Mouse (Mus musculus): ENCODE measurements around the gene Ifna6.
"Not testable (repeated sequence)": the region's sequence is repeated elsewhere in the genome, so short reads cannot be mapped to it uniquely, and the experiment has no call there.

Ifna6 gene

DNA sequence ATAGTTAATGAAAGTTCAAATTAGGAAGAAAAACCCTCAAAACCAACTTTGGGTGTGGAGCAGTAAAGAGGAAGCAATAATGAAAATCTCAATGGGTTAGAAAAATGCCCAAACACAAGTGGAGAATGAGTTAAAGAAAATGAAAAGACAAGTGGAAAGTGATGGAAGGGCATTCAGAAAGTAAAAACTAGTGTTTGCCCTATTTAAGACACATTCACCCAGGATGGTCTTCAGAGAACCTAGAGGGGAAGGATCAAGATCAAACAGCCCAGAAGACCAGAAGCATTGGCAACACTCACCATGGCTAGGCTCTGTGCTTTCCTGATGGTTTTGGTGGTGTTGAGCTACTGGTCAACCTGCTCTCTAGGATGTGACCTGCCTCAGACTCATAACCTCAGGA is at the start of gene Ifna6:
Gene Ifna6 (plus strand): TSS at position 301 of the 400 bp plus-strand sequence.
- DNase-seq (ENCODE audit: low spot score) = not testable (repeated sequence)

DNA sequence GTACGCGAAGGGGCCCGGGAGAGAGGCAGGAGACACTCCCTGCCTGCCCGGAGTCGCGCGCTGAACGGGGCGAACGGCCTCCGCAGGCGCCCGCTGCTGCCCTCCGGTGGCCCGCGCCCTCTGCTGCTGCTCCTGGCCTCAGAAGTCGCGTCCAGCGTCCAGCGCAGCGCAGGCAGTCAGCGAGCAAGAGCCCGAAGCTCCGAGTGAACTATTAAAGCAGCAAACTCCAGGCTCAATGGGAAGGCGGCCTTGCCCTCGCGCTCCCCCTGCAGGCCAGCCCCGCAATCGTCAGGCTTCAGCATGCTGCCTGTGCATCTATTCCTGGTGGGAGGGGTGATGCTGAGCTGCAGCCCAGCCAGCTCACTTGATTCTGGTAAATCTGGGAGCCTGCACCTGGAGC is 47.7 kb upstream of the Ifna6 start, which contains the start of gene Gm13272:
Gene Gm13272 (plus strand): TSS at position 301 of the 400 bp plus-strand sequence.
- not testable (repeated sequence) for DNase-seq (ENCODE audit: low spot score)

GRCm38 (mm10) chr4:88780320-88780719 is 46.9 kb upstream of the Ifna6 start:
- DNase-seq (ENCODE audit: low spot score) = not testable (repeated sequence)

DNA sequence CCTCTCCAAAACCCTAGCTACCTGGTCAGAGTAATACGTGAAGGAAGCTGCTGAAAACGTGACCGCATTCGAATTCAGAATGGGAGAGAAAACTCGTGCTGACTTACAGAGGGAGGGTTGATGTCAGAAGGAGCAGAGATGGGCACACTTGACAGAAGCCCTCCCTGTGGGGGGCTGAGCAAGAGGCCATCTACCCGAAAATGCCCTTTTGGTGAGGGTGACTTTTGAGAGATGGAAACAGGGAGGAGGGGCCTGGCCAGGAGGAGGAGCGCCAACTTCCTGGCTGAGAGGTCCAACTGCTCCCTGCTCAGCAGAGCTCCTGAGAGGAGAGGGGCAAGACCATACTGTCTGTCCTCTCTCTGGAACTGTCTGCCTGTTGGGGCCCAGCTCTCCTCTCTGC is 45.4 kb upstream of the Ifna6 start, which contains the start of gene Ifnz:
Gene Ifnz (plus strand): TSS at position 301 of the 400 bp plus-strand sequence.
- not testable (repeated sequence) for DNase-seq (ENCODE audit: low spot score)

DNA sequence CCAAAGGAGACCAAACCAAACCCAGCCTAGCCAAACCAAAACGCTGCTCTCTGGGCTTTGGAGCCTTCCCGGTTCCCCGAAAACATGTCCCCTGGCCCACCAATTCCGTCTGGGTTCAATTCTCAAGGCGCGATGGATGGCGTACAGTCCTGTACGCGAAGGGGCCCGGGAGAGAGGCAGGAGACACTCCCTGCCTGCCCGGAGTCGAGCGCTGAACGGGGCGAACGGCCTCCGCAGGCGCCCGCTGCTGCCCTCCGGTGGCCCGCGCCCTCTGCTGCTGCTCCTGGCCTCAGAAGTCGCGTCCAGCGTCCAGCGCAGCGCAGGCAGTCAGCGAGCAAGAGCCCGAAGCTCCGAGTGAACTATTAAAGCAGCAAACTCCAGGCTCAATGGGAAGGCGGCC is 44.9 kb upstream of the Ifna6 start:
- not testable (repeated sequence) for DNase-seq (ENCODE audit: low spot score)

DNA sequence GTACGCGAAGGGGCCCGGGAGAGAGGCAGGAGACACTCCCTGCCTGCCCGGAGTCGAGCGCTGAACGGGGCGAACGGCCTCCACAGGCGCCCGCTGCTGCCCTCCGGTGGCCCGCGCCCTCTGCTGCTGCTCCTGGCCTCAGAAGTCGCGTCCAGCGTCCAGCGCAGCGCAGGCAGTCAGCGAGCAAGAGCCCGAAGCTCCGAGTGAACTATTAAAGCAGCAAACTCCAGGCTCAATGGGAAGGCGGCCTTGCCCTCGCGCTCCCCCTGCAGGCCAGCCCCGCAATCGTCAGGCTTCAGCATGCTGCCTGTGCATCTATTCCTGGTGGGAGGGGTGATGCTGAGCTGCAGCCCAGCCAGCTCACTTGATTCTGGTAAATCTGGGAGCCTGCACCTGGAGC is 41.8 kb upstream of the Ifna6 start, which contains the start of gene Gm13276:
Gene Gm13276 (plus strand): TSS at position 301 of the 400 bp plus-strand sequence.
- DNase-seq (ENCODE audit: low spot score) = not testable (repeated sequence)

GRCm38 (mm10) chr4:88788402-88788801 is 38.8 kb upstream of the Ifna6 start, which contains the start of gene Gm13277:
Gene Gm13277, plus strand, starts transcription at chr4:88788632.
- peak; percentile 77 for DNase-seq (ENCODE audit: low spot score)

- not testable (repeated sequence) for DNase-seq (ENCODE audit: low spot score)
Measured at GRCm38 (mm10) chr4:88791250-88791649, 36.0 kb upstream of the Ifna6 start, which contains the start of gene Gm13278. Gene Gm13278, plus strand, starts transcription at chr4:88791550.

DNA sequence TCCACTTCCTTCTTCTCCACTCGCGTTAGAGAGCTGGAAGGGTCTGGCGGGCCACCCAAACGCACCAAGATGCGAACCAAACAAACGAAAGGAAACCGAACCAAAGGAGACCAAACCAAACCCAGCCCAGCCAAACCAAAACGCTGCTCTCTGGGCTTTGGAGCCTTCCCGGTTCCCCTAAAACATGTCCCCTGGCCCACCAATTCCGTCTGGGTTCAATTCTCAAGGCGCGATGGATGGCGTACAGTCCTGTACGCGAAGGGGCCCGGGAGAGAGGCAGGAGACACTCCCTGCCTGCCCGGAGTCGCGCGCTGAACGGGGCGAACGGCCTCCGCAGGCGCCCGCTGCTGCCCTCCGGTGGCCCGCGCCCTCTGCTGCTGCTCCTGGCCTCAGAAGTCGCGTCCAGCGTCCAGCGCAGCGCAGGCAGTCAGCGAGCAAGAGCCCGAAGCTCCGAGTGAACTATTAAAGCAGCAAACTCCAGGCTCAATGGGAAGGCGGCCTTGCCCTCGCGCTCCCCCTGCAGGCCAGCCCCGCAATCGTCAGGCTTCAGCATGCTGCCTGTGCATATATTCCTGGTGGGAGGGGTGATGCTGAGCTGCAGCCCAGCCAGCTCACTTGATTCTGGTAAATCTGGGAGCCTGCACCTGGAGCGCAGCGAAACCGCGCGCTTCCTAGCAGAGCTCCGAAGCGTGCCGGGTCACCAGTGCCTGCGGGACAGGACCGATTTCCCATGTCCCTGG is 33.1 kb upstream of the Ifna6 start, which contains the start of gene Gm13275:
Gene Gm13275 (plus strand): TSS at position 552 of the 740 bp plus-strand sequence.
- DNase-seq (ENCODE audit: low spot score) = peak; percentile 38

DNA sequence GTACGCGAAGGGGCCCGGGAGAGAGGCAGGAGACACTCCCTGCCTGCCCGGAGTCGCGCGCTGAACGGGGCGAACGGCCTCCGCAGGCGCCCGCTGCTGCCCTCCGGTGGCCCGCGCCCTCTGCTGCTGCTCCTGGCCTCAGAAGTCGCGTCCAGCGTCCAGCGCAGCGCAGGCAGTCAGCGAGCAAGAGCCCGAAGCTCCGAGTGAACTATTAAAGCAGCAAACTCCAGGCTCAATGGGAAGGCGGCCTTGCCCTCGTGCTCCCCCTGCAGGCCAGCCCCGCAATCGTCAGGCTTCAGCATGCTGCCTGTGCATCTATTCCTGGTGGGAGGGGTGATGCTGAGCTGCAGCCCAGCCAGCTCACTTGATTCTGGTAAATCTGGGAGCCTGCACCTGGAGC is 30.1 kb upstream of the Ifna6 start, which contains the start of gene Gm13279:
Gene Gm13279 (plus strand): TSS at position 301 of the 400 bp plus-strand sequence.
- not testable (repeated sequence) for DNase-seq (ENCODE audit: low spot score)

DNA sequence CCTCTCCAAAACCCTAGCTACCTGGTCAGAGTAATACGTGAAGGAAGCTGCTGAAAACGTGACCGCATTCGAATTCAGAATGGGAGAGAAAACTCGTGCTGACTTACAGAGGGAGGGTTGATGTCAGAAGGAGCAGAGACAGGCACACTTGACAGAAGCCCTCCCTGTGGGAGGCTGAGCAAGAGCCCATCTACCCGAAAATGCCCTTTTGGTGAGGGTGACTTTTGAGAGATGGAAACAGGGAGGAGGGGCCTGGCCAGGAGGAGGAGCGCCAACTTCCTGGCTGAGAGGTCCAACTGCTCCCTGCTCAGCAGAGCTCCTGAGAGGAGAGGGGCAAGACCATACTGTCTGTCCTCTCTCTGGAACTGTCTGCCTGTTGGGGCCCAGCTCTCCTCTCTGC is 27.9 kb upstream of the Ifna6 start, which contains the start of gene Gm13285:
Gene Gm13285 (plus strand): TSS at position 301 of the 400 bp plus-strand sequence.
- DNase-seq (ENCODE audit: low spot score) = not testable (repeated sequence)

- not testable (repeated sequence) for DNase-seq (ENCODE audit: low spot score)
Measured at GRCm38 (mm10) chr4:88802954-88803353, 24.3 kb upstream of the Ifna6 start, which contains the start of gene Gm13287. Gene Gm13287, plus strand, starts transcription at chr4:88803254.

GRCm38 (mm10) chr4:88805231-88805630 is 22.0 kb upstream of the Ifna6 start, which contains the start of gene Gm13288:
Gene Gm13288, plus strand, starts transcription at chr4:88805531.
- DNase-seq (ENCODE audit: low spot score) = not testable (repeated sequence)

GRCm38 (mm10) chr4:88805761-88806160 is 21.5 kb upstream of the Ifna6 start:
- peak; percentile 6 for DNase-seq (ENCODE audit: low spot score)

DNA sequence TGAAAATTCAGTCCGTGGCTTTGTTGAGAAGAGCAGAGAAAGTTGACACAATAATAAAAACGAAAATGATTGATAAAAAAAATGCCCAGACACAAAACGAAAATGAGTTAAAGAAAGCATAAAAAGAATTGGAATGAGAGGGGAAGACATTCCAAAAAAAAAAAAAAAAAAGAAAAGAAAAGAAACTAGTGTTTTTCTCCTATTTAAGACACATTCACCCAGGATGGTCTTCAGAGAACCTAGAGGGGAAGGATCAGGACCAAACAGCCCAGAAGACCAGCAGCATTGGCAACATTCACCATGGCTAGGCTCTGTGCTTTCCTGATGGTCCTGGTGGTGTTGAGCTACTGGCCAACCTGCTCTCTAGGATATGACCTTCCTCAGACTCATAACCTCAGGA is 11.3 kb upstream of the Ifna6 start, which contains the start of gene Ifna7:
Gene Ifna7 (plus strand): TSS at position 301 of the 400 bp plus-strand sequence.
- no peak for DNase-seq (ENCODE audit: low spot score)

DNA sequence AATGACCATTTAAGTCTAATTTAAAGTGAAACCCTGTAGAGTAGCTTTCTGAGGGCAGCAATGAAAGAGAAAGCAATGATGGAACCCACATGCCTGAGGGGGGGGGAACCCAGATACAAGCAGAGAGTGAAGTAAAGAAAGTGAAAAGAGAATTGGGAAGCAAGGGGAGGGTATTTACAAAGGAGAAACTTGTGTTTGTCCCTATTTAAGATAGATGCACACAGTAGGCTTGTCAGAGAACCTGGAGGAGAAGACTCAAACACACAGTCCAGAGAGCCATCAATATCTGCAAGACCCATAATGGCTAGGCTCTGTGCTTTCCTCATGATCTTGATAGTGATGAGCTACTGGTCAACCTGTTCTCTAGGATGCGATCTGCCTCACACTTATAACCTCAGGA is 7.6 kb upstream of the Ifna6 start, which contains the start of gene Ifna11:
Gene Ifna11 (plus strand): TSS at position 301 of the 400 bp plus-strand sequence.
- no peak for DNase-seq (ENCODE audit: low spot score)

DNA sequence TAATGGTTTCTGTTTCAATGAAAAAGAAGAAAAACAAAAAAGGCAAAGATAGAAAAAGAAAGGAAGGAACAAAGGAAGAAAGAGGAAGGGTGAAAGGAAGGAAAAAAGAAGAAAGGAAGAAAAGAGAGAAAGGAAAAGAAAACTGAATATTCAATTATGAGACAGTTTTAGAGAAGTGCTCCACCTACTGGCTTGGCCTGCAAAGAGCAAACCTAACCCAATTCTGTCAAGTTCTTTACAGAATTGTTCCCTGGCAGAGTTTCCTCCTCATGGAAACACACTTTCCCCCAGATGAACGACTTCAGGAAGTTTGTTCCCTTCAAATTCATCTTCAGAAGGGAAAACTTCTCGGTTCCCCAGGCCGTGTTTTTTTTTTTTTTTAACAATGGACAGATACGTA is 4.2 kb upstream of the Ifna6 start:
- peak; percentile 1 for DNase-seq (ENCODE audit: low spot score)

DNA sequence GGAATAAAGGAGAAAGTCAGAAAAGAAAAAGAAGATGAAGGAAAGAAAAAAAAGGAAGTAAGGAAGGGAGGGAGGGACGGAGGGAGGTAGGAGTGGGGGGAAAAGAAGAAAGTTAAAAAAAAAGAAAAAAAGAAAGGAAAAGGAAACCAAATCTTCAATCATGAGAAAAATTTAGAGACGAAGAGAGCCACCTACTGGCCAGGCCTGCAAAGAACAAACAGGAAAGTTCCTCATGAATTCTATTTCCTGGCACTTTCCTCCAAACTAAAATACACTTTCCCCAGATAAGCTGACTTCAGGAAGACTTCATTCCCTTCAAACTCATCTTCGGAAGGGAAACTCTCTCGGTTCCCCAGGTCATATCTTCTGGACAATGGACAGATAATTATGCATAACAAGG is 3.3 kb downstream of the Ifna6 start:
- DNase-seq (ENCODE audit: low spot score) = peak; percentile 23

- DNase-seq (ENCODE audit: low spot score) = not testable (repeated sequence)
Measured at GRCm38 (mm10) chr4:88835225-88835624, 8.0 kb downstream of the Ifna6 start, which contains the start of gene Ifna5. Gene Ifna5, plus strand, starts transcription at chr4:88835525.

GRCm38 (mm10) chr4:88838828-88839227 is 11.6 kb downstream of the Ifna6 start:
- DNase-seq (ENCODE audit: low spot score) = peak; percentile 1

DNA sequence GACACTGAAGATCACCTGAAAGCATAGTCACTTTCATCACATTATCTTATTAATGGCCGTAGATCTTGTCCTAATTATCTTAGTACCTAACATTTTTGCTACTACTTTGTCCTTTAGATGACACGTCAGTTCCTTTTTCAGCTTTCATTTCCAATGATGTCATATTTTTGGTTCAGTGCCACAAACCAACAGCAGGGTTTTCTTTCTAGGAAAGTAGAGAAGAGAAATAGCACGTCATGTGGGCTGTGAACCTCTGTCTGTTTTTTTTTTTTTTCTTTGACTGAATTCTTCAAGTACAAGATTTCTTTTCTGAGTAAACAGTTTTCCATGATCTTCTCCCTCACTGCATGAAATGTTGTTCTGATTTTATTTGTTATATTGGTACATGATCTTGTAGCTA is 12.8 kb downstream of the Ifna6 start:
- no peak for DNase-seq (ENCODE audit: low spot score)

DNA sequence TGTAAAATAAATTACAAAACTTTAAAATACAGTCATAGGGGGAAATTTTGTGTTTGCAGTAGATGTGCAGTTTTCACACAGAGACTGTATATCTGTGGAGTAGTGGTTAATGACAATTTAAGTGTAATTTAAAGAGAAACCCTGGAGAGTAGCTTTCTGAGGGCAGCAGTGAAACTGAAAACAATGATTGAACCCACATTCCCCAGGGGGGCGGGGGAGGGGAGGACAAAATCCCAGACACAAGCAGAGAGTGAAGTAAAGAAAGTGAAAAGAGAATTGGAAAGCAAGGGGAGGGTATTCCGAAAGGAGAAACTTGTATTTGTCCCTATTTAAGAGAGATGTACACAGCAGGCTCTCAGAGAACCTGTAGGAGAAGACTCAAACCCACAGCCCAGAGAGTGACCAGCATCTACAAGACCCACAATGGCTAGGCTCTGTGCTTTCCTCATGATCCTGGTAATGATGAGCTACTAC is 14.3 kb downstream of the Ifna6 start, which contains the start of gene Ifna4:
Gene Ifna4 (plus strand): TSS at position 424 of the 474 bp plus-strand sequence.
- DNase-seq (ENCODE audit: low spot score) = no peak

Measured in lung, postnatal 25 days (tissue).